Mouse (Mus musculus) cerebellum, postnatal 25 days (tissue): Measurements from ENCODE around the gene Myo1c.

Experiments used
- DNase-seq, 2 experiments: peaks; one replicate each; pipeline ENCODE4 v3.0.0; 2021; ENCODE audit warnings: mixed read lengths in 2 of 2

Gene Myo1c

DNA sequence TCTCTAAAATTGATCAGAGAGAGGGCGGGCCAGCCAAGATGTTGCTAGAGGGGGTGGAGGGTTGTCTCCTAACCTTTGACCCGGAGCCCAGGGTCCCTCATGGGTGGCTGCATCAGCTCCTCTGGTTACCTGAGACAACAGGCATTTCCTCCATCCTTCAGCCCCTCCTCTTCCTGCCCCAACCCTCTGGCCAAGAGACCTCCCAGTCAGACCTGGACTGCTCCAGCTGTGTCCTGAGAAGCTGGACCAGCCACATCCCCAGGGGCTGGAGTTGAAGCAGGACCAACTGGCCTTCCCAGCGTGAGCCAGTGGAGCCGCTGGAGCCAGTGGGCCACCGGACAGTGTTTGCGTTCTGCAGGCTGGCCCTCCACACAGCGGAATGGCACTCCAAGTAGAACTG, at the start of gene Myo1c:
TSS of gene Myo1c (plus strand) at position 194 of the 400 bp plus-strand sequence.
- no peak for DNase-seq

DNA sequence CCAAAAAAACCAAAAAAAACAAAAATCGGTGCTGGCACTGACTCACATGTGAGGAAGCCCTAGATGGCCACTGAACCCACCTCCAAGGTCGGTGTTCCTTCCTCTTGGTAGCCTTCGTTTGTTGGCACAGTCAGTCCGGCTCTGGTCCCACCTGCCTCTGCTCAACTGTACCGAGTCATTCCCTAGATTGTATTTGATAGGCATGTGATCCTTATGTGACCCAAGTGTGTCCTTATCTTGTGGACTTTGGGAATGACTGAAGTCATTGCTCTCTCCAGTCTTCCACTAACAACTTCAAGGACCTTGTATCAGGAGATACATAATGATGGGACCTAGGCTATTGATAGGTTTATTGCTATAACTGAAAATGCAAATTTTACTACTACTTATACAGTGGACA, 45.5 kb upstream of the Myo1c start:
- DNase-seq: no peak

DNA sequence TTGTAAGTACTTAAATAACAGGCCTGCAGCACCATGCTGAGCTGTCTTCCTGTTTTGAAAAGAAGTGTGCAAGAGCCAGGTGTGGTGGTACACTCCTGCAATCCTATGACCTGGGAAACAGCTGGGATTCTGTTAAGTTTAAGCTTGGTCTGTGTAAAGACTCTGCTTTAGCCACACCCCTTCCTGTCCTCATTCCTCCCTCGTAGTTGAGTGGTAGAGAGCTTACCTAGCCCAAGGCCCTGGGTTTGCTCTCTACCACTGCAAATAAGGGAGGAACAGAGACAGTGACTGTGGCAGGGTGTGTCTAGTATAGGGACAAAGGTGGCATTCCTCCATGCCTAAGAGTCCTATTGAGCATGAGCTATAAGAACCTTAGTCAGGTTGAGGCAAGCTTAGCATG, 45.0 kb upstream of the Myo1c start:
- DNase-seq: no peak

DNA sequence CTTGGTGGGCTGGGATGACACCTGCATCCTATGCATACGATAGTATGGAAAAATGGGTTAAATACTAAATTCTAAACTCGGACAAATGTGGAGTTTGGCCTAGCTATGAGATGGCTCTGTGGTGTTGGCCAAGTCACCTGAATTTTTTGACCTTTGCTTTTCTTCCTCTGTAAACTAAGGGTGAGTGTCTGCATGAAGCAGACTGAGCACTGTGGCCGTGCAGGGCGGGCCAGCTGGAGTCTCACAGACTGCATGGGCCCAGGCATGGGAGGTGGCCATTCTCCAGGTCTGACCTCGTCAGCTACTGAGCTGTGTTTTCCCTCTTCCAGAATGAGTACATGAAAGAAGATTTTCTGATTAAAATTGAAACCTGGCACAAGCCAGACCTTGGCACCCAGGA, 41.5 kb upstream of the Myo1c start:
- no peak for DNase-seq

DNA sequence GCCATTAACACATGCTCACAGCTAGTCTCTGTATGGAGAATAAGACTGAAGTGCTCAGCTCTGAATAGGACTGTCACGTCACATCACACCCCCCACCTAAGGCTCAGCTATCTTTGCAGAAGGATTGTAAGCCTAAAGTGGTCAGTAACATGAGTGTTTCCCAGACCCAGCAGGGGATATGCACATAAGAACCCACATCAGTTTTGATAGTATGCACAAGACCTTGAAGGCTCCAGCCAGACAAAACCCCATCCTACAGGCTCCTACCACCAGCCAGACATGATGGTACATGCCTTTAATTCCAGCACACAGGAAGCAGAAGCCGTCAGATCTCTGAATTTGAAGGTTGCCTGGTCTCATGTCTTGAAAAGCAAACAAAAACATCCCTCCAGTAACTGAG, 40.3 kb upstream of the Myo1c start:
- DNase-seq: no peak

DNA sequence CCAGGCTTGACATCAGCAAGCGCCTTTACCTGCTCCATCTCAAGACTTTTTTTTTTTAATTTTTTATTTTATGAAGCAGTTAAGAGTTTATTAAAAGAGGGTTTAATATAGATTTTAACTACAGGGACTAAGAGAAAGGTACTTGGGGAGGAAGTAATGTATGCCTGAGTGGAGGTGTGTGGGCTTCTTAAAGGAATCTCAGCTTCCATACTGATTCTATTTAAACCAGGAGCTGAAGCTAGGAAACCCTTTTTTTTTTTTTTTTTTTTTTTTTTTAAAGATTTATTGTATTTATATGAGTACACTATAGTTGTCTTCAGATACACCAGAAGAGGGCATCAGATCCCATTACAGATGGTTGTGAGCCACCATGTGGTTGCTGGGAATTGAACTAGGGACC, 35.5 kb upstream of the Myo1c start:
- DNase-seq: no peak

DNA sequence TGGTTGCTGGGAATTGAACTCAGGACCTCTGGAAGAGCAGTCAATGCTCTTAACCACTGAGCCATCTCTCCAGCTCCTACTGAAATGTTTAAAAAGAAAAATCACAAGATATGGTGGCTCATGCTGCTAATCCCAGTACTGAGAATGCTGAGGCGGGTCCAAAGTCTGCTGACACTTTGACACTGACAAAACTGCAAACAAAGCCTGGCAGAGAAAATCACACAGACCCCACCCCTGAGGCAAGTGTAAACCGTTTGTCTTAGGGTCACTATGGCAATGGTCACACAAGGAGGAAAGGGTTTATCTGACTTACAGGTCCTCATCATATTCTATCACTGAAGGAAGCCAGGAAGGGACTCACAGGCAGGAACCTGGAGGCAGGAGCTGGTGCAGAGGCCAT, 34.7 kb upstream of the Myo1c start:
- no peak for DNase-seq

DNA sequence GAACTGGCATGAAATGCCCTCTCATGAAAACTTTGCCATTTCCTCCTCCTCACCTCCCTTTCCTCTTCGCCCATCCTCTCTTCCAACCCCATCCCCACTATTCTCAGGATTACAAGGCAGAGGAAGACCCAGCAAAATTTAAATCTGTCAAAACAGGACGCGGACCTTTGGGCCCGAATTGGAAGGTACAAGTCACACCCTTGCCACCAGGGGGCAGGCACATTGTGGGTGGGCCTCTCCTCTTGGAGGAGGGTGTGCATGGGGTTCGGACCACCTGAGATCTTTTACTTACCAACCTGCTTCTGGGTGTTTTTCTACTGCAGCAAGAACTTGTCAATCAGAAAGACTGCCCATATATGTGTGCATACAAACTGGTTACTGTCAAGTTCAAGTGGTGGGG, 31.2 kb upstream of the Myo1c start:
- no peak for DNase-seq

DNA sequence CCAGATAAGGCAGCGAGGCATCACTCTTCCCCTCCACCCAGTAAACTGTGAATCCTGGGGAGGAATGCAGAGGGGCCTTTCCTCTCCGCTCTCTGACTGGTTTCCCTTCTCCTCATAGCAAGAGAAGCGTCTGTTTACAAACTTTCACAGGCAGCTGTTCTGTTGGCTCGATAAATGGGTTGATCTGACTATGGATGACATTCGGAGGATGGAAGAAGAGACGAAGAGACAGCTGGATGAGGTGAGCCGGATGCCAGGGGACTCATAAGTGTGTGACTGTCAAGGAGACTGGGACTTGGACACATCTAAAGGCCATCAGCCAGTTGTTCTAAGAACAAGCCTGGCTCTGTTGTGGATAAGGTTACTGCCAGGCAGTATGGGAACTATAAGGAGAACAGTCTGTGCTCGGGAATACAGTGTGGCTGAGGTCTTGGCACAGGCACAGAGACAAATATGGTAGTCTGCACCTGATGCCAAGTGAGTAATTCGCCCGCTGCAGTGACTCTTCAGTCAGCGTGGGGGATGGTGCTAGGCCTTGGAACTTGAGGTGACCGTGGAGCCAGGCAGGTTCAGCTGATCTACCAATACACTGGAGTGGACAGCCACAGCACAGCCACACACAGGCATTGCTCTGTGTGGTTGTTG, 30.0 kb upstream of the Myo1c start:
- peak; percentile 76 to 84 for DNase-seq

DNA sequence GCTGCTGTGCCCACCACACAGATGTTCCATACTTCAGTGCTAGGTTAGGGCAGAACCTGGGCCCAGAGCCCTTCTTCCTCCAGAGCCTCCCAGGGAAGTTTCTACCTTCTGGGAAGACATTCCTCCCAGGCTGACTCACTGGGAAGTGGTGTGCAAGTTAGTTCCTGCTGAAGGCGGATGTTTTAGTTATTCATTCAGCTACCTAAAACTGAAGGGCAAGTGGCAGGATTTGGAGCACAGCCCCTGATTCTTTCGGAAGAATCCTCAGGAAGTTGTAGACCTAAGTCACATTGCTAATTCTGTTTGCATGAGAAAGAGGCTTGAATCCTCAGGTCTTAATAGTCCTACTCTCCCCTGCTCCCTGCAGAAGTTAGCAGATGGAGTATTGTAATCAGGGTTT, 28.9 kb upstream of the Myo1c start:
- DNase-seq: no peak

DNA sequence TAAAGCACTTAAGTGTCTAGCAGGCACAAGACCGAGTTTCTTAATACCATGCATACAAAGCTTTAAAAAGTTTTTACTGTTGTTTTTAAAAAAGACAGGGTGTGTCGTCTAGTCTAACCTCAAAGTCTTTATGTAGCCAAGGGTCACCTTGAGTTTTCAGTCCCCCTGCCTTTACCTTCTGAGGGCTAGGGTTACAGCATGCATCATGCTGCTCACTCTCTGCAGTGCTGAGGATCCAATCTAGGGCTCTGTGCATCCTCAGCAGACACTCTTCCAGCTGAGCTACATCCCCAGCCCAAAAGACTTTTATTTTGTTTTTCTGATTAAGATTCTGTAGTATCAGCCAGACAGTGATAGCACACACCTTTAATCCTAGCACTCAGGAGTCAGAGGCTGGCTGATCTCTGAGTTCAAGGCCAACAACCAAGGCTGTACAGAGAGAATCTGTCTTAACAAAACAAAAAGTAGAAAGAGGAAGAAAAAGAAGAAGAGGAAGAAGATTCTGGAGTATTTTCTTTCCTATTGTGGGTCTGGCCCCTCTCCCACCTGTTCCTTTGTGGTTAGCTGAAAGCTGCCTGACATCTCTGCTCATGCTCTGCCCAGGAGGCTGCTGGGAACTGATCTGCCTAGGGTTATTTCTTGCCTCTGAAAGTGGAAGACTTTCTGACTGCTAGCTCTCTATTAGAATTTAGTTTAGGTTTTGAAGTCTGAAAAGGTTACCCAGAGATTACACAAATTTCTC, 27.5 kb upstream of the Myo1c start:
- no peak for DNase-seq

DNA sequence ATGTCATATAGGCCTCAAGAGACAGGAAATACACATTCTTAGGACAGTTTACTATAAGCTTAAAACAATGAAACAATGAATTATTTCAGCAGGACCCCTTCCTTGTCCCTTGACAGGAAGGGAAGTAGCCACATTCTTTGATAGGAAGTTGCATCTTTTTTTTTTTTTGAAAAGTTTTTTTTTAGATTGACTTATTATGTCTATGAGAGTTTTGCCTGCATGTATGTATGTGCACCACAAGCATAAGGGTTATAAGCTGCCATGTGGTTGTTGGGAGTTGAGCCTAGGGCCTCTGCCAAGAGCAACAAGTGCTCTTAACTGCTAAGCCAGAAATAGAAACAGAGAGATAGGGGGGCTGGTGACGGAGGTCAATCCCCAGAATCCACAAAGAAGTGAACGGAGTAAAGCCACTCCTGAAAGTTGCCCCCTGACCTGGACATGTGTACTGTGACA, 26.2 kb upstream of the Myo1c start:
- DNase-seq: no peak

DNA sequence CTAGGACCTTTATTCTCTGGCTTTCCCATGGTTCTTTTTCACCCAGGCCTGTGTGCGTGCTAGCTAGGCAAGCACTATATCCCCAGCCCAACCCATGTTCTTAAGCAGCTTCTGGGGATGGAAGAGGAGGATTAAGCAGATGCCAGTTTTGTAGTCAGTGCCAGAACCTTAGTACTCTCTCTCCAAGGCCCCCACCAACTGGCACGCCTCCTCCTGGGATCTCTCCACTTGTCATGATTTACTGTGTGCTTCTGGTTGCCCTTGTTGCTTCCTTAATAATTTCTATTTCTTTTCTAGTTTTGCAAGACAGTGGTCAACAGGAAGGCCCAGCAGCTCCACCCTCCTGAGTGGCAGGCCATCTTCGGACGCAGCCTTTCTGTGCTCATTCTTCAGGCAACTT, 24.5 kb upstream of the Myo1c start:
- no peak for DNase-seq

DNA sequence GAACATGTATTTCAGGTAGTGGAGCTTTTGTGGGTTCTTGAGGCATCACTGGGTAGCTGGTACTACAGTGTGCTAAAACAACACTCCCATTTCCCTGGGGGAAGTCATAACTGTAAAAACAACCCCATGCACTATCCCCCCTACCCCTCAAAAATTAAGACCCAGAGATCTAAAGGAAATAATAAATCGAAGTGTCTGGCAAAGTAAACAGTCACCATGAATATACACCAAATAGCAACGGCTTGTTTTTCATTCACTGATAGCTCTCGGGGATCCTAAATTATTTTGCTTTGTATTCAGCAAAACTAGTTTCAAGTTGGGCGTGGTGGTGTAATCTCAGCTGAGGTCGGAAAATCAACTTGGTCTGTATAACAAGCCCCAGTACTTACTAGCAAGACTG, 20.2 kb upstream of the Myo1c start:
- no peak for DNase-seq

DNA sequence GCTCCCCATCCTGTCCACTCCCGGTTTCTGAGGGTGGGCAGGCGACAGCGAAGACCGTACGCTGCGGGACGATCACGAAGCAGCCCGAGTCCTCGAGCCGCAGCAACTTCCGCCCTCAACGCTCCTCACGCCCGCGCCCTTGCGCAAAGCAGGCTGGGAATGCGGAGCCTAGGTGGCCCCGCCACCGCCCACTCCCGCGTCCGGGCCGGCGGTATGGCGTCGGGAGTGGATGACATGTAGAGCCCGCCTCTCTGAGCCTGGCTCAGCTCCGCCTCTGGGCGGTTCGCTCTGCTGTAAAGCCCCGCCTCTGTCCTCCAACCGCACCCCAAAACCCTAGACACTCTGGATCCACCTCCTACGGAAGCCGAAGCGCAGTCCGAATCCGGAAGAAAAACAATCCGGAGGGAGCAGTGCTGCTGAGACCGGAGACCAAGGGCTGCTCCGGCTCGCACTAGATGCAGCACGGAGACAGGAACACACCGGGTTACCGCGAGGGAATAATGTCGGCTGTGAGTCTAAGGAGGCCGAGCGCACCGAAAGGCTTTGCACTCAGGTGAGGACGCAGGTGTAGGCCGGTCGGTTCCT, 19.6 kb upstream of the Myo1c start, which contains the start of gene Inpp5k:
TSS of gene Inpp5k (plus strand) at position 344 of the 585 bp plus-strand sequence.
- peak; percentile 96 to 97 for DNase-seq

DNA sequence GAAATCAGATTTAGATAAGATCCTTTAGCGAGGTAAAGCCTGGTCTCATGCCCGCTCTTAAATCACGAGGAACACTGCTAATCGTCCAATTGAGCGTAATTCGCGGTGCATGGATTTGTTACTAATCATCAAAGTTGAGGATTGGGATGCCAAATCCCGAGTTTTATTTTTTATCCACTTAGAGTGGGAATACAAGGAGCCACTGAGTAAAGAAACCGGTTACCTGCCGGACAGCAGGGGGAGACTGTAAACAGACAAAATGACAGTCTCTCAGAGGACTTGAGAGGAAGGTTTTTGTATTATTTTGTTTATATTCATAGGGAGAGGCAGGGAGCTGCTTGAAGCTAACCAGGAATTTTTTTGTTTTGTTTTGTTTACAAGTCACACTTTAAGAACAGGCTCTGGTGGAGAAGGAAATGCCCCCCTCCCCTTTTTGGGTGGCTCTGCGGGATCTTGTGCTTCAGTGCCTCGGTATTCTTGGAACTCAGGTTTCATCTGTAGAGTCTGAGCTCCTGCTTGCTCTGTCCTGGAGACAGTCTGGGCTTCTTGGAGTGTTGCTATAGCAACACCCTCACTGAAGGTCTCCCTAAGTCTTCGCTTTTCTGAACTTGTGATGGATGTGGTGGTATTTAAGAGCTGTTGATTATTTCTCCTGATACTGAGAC, 18.6 kb upstream of the Myo1c start:
- peak in 1 of 2 experiments; percentile 55 for DNase-seq

DNA sequence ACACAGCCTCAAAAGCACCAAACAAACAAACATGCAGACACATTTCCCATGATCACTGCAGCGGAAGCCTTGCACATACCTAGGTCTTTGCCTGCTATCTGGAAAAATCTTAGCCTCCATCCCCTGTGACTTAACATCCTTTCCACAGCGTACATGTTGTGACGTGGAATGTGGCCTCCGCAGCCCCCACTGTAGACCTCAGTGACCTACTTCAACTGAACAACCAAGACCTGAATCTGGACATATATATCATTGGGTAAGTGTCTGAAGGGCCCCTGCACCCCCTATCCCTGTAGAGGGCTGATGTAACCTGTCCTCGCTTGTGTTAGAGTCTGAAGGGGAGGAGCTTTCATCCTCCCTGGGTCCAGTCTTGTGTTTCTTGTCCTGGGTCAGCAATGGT, 17.4 kb upstream of the Myo1c start:
- no peak for DNase-seq

DNA sequence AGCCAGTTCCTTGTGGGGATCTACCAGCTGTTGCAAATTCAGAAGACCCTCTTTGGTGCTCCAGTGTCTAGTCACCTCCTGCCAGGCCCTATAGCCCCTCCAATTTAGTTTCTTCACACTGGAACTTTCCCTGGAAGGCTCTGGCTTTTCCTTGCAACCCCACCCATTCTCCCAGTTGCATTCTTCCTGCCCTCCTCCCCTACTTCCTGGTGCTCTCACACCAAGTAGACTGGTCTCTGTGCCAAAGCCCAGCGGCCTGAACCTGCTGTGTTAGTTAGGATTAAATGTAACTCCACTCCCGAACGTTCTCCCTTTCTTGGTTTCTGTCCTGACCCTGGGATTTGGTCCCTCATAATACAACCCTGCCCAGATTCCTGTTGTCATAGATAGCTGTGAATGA, 15.5 kb upstream of the Myo1c start:
- no peak for DNase-seq

DNA sequence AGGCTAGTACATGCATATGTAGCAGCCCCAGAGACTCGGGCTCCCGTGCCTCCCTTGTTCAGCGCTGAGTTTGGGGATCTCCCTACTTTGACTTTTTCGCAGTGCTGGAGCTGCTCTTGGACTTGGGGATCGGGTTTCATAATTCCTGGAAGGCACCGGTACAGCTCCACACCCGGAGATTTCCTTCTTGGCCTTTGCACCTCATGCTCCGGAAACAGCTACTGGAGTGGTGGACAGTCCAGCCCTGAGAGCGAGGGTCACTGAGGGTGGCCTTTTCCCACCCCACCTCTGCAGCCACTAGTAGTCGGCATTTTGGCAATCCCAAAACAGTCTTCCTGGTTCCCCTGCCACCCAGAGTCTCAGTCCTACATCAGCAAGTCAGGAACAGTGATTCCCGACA, 15.0 kb upstream of the Myo1c start:
- DNase-seq: no peak

DNA sequence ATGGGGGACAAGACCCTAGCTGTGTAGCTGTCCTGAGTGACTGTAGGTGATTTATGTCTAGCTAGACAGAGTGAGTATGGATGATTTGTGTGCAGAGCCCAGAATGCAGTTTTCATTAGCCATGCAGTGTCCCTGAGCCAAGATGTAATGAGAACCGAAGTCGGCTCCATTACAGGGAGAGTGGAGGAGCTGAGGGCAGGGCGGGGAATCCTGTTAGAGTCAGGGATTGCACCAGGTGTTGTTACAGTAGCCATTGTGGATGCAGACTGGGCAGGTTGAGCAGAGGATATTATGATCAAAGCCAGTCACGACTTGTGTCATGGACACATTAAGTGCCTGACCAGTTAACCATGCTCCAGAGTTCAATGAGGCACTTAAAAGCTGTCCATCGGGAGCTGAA, 7.0 kb upstream of the Myo1c start:
- DNase-seq: no peak

DNA sequence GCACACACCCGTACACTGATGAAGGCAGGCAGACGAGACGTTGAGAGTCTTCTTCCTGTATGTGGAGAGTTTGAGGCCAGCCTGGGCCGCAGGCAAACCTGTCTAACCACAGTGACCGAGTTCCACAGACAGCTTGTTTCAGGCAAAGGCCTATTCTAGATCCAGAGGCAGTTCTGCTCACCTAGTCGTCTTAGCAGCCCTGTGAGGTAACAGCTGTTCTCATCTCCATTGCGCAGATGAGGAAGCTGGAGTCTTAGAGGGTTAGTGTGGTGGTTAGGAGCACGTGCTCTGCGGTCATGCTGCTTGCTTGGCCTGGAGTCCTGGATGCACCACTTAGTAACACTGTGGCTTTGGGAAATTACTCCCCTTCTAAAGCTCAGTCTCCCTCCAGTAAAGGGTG, 5.6 kb upstream of the Myo1c start:
- DNase-seq: no peak

DNA sequence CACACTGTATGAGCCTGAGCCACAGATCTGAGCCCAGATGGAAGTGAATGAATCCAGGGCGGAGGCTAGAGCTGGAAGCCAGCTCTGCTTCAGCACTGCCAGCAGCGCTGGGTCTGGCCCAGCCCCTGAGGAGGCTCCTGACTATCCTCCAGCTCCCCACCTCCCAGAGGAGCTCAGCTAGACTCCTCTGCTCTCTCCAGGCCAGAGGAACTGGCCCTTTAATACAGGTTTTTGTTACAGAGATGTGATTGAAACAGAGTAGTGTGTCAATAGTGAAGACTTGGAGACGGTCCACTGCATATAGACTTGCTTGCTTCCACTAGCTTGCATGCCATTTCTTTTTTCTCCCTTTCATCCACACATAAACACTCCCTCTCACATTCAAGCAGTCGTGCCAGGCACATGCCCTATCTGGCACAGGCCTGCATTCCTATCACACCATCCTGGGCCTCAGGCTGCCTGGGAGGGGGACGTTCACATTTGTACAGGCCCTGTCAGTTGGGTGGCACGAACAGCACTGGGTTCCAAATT, 2.6 kb upstream of the Myo1c start:
- DNase-seq: peak; percentile 66 to 73

DNA sequence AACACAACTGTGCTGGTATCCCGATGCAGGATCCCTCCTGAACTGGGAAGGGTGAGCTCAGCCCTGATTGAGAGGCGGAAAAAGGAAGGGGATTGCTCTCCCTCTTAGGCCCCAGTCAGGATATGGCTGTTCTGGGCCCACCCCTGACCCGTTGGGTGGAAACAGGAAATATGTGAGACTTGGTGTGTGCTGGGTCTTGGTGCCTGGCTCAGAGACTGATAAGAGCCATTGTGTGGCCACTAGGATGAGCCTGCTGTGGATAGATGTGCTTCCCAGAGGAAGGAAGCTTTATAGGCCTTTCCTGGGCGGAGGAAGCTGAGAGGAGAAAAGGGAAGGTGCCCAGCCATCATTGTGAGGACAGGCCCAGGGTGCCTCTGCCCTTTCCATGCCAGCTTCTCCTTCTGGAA, 1.1 kb upstream of the Myo1c start:
- DNase-seq: no peak
